In the genomic region with DNA sequence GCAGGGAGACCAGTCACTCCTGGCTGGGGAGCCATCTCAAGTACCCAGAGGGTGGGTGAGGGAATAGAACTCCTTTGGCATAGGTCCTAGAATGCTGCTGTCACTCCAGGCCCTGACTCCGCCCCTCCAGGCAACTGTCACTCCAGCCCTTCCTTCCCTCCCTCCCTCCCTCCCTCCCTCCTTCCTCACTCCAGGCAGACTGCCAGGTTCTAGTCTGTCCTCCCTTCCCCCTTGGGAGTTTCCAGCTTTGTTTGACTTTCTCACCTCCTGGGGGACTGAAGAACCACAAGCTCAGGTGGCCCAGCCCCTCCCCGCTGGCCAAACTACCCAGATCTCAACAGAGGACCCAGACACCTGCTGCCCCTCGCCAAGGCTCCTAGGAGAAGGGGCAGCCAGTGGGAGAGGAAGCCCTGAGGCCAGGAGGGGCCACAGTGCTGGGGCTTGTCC, we compare ENCODE assay signal across 9 mouse cellular contexts.
DNase-seq lines count a peak whose midpoint lies in the region; ATAC-seq and TF ChIP-seq lines count a peak whose summit lies in the region.
"Had no signal": no experiment of that assay in that cellular context is flagged by ENCODE, and none has a peak within 500 bp of the region (broad histone marks: within the 10 kb centered on the region; RNA-seq: fewer than 3 reads in every experiment).

No protein-coding gene starts in this region.

- 46% methylated on average over 3 of the region's 3 CpGs for WGBS in heart, embryonic 10.5 days
- 60% methylated on average over 3 of the region's 3 CpGs for WGBS in midbrain, embryonic 12.5 days

- TF ChIP-seq CTCF in left cerebral cortex, adult 2 months (IDR thresholded peaks at IDR 0.05) = no peak

- peak; percentile 41; the same call in 1 of the 2 replicates for ATAC-seq in midbrain, embryonic 12.5 days (ENCODE audit: low FRiP score, low read depth)
- ATAC-seq: Patski had no signal

- H3K4me3 ChIP-seq in heart, embryonic 10.5 days = no peak overlapping the region
- no peak overlapping the region for H3K4me3 ChIP-seq in midbrain, embryonic 12.5 days
- H3K4me3 ChIP-seq in left cerebral cortex, adult 2 months = no peak overlapping the region

- intact Hi-C loops in left cerebral cortex, adult 2 months (cut with DNase I) = no loop called here

- no peaks in the 10 kb centered on the region for H3K36me3 ChIP-seq in heart, embryonic 10.5 days
- no peaks in the 10 kb centered on the region for H3K36me3 ChIP-seq in midbrain, embryonic 12.5 days

- peaks cover 40% of the 10 kb centered on the region for H3K4me1 ChIP-seq in heart, embryonic 10.5 days
- H3K4me1 ChIP-seq in midbrain, embryonic 12.5 days = peaks cover 39% of the 10 kb centered on the region

- no peaks in the 10 kb centered on the region for H3K9me3 ChIP-seq in heart, embryonic 10.5 days
- no peaks in the 10 kb centered on the region for H3K9me3 ChIP-seq in midbrain, embryonic 12.5 days

- no peaks in the 10 kb centered on the region; the same call in 1 of the 2 replicates for H3K27me3 ChIP-seq in heart, embryonic 10.5 days (ENCODE audit: insufficient read depth, poor library complexity, severe bottlenecking)
- H3K27me3 ChIP-seq in midbrain, embryonic 12.5 days = no peaks in the 10 kb centered on the region
- H3K27me3 ChIP-seq: Patski had no signal

- peak; percentile 17 to 26 for DNase-seq in layer of hippocampus, postnatal 10 days (ENCODE audit: low spot score in 2 of 2)
- no peak for DNase-seq in layer of hippocampus, adult 18-20 months (ENCODE audit: low spot score in 2 of 2)
- DNase-seq in adrenal gland, adult 2 months = peak; percentile 66
- DNase-seq in heart, embryonic 10.5 days (ENCODE audit: low spot score) = no peak
- peak; percentile 74 for DNase-seq in kidney, adult 9 months
- DNase-seq in spleen, postnatal 14 days (ENCODE audit: low spot score in 2 of 2) = no peak
- no peak for DNase-seq in left cerebral cortex, adult 2 months (ENCODE audit: extremely low spot score in 1 of 2, low spot score in 2 of 2)

- no peak overlapping the region for H3K9ac ChIP-seq in midbrain, embryonic 12.5 days (replicated peaks)

- H3K4me2 ChIP-seq in midbrain, embryonic 12.5 days (replicated peaks) = no peak overlapping the region

- H3K27ac ChIP-seq in heart, embryonic 10.5 days = peak overlapping the region; percentile 73; the same call in 1 of the 2 replicates
- H3K27ac ChIP-seq in midbrain, embryonic 12.5 days (replicated peaks) = no peak overlapping the region
- H3K27ac ChIP-seq in left cerebral cortex, adult 2 months = no peak overlapping the region

Comparison
In these comparisons a context has a peak if more than half of its experiments do, and no peak if none do; other contexts are left out.
1. DNase-seq: peak in layer of hippocampus, postnatal 10 days (2 of 2), adrenal gland, adult 2 months (single experiment) and kidney, adult 9 months (single experiment); none in layer of hippocampus, adult 18-20 months (0 of 2), heart, embryonic 10.5 days (single experiment), spleen, postnatal 14 days (0 of 2) and left cerebral cortex, adult 2 months (0 of 2).